22 mouse cellular contexts compared by ENCODE assay signal in the genomic region with DNA sequence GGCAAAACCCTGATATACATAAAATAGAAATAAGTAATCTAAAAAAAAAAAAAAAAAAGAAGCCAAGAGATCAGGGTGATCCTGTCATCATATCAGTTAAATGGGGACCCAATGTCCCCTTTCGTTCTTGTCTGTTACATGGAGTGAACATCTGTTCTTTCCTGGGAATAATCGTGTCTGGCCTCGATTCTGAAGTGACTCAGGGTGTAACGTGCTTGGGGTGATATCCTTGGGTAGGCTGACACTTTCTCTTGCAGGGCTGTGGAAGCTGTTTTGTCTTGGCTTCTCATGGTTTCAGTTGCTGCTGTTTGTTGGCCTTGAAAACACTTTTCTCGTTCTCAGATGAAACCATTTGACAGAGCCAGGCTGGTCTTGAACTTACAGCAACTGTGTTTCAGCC.
DNase-seq lines count a peak whose midpoint lies in the region; TF ChIP-seq lines count a peak whose summit lies in the region.
"Had no signal": no experiment of that assay in that cellular context is flagged by ENCODE, and none has a peak within 500 bp of the region (broad histone marks: within the 10 kb centered on the region; RNA-seq: fewer than 3 reads in every experiment).

No protein-coding gene starts in this region.

- H3K27ac ChIP-seq in gastrocnemius, adult 2 months, result peak overlapping the region; percentile 24; the same call in 1 of the 2 replicates
- H3K27ac ChIP-seq in heart, embryonic 10.5 days, result no peak overlapping the region
- H3K27ac ChIP-seq: embryonic facial prominence, embryonic 12.5 days; embryonic facial prominence, embryonic 15.5 days; heart, embryonic 15.5 days; hindbrain, embryonic 12.5 days; hindbrain, embryonic 15.5 days had no signal

- no peak for DNase-seq in gastrocnemius, adult 2 months
- DNase-seq in gastrocnemius, adult 8-10 months (ENCODE audit: low spot score in 2 of 2), result no peak
- peak; percentile 68 for DNase-seq in heart, adult 8-10 months (ENCODE audit: low spot score)
- no peak for DNase-seq in heart, embryonic 10.5 days (ENCODE audit: low spot score)
- peak; percentile 41 for DNase-seq in testis, postnatal 14 days (ENCODE audit: low spot score)
- no peak for DNase-seq in testis, postnatal 10 days (ENCODE audit: low spot score)
- no peak for DNase-seq in layer of hippocampus, adult 9-10 months (ENCODE audit: low spot score)
- DNase-seq: adrenal gland, adult 2 months; adrenal gland, postnatal 14 days; B cell, adult 2 months; cerebellum, adult 11 months; cerebellum, adult 2 months; cerebellum, adult 9-11 months; cerebellum, postnatal 25 days; forebrain, postnatal 0 days had no signal

- intact Hi-C loops in gastrocnemius, adult 2 months (cut with DNase I), result loop anchor here (2.0 kb wide), 1 partner anchor 36 kb away; no protein-coding TSS in a partner anchor

- TF ChIP-seq CTCF in gastrocnemius, adult 2 months (IDR thresholded peaks at IDR 0.05), result no peak

- no peaks in the 10 kb centered on the region for H3K27me3 ChIP-seq in heart, embryonic 10.5 days (ENCODE audit: insufficient read depth, poor library complexity, severe bottlenecking)
- H3K27me3 ChIP-seq: embryonic facial prominence, embryonic 12.5 days; embryonic facial prominence, embryonic 15.5 days; heart, embryonic 12.5 days; heart, embryonic 15.5 days; hindbrain, embryonic 12.5 days; hindbrain, embryonic 15.5 days had no signal

- no peaks in the 10 kb centered on the region for H3K9me3 ChIP-seq in heart, embryonic 10.5 days
- H3K9me3 ChIP-seq: embryonic facial prominence, embryonic 12.5 days; embryonic facial prominence, embryonic 15.5 days; G1E; heart, embryonic 12.5 days; heart, embryonic 15.5 days; hindbrain, embryonic 12.5 days; hindbrain, embryonic 15.5 days had no signal

- no peak overlapping the region for H3K4me3 ChIP-seq in gastrocnemius, adult 2 months
- H3K4me3 ChIP-seq in heart, embryonic 10.5 days, result no peak overlapping the region
- H3K4me3 ChIP-seq: embryonic facial prominence, embryonic 12.5 days; embryonic facial prominence, embryonic 15.5 days; heart, embryonic 12.5 days; heart, embryonic 15.5 days; hindbrain, embryonic 12.5 days; hindbrain, embryonic 15.5 days had no signal

- peaks cover 15% of the 10 kb centered on the region for H3K4me1 ChIP-seq in heart, embryonic 10.5 days

- WGBS in heart, embryonic 10.5 days, result 82% methylated on average over 5 of the region's 5 CpGs

- no peaks in the 10 kb centered on the region for H3K36me3 ChIP-seq in heart, embryonic 10.5 days
- H3K36me3 ChIP-seq: embryonic facial prominence, embryonic 12.5 days; embryonic facial prominence, embryonic 15.5 days; G1E; heart, embryonic 12.5 days; heart, embryonic 15.5 days; hindbrain, embryonic 12.5 days; hindbrain, embryonic 15.5 days had no signal

Comparison
In these comparisons a context has a peak if more than half of its experiments do, and no peak if none do; other contexts are left out.
1. DNase-seq: peak in heart, adult 8-10 months (single experiment) and testis, postnatal 14 days (single experiment); none in gastrocnemius, adult 2 months (single experiment), gastrocnemius, adult 8-10 months (0 of 2), heart, embryonic 10.5 days (single experiment), testis, postnatal 10 days (single experiment) and layer of hippocampus, adult 9-10 months (single experiment).